Mouse (Mus musculus) limb, embryonic 14.5 days (tissue): ENCODE measurements around the gene Stfa3. TPM values are rescaled to one million over a fixed set of nuclear protein-coding genes. Genes with fewer than 3 reads are reported as not detected.

Source experiments
- ATAC-seq: fragments of 200-750 bp; cut with Nextera tagmentation; 2 replicates; pipeline ENCODE4 v1.8.0; 2017; ENCODE audit warnings: low read depth, moderate number of reproducible peaks, moderate TSS enrichment; ENCODE audit not compliant: low FRiP score
- DNase-seq: peaks from one replicate; pipeline ENCODE4 v3.0.0-alpha.2; 2015; ENCODE audit warnings: low spot score
- H3K27ac ChIP-seq: fragments of 300-500 bp; sonication (generic); replicated peaks from 2 replicates; pipeline ENCODE4 v1.5.1; 2014; ENCODE audit warnings: low read depth, mild to moderate bottlenecking, low read length, moderate library complexity, mixed read lengths
- H3K27me3 ChIP-seq: fragments of 300-500 bp; sonication (generic); 2 replicates; pipeline ENCODE4 v1.6.1; 2014; ENCODE audit warnings: low read length, mixed read lengths; ENCODE audit not compliant: control insufficient read depth, insufficient read depth
- H3K36me3 ChIP-seq: fragments of 300-500 bp; sonication (generic); 2 replicates; pipeline ENCODE4 v1.6.1; 2014; ENCODE audit warnings: mild to moderate bottlenecking, low read length, moderate library complexity, mixed read lengths; ENCODE audit not compliant: control insufficient read depth, insufficient read depth
- H3K4me1 ChIP-seq: fragments of 300-500 bp; sonication (generic); 2 replicates; pipeline ENCODE4 v1.6.1; 2014; ENCODE audit warnings: antibody characterized with exemption, low read length, mixed read lengths; ENCODE audit not compliant: control insufficient read depth, insufficient read depth
- H3K4me2 ChIP-seq: fragments of 300-500 bp; sonication (generic); replicated peaks from 2 replicates; pipeline ENCODE4 v1.6.1; 2014; ENCODE audit warnings: low read depth, mild to moderate bottlenecking, low read length, moderate library complexity; ENCODE audit not compliant: severe bottlenecking
- H3K4me3 ChIP-seq: fragments of 300-500 bp; sonication (generic); replicated peaks from 2 replicates; pipeline ENCODE4 v1.5.1; 2014; ENCODE audit warnings: low read length
- H3K9ac ChIP-seq: fragments of 300-500 bp; sonication (generic); 2 replicates; pipeline ENCODE4 v1.6.1; 2014; ENCODE audit warnings: mild to moderate bottlenecking, low read depth, low read length, moderate library complexity; ENCODE audit not compliant: severe bottlenecking
- H3K9me3 ChIP-seq: fragments of 300-500 bp; sonication (generic); 2 replicates; pipeline ENCODE4 v1.6.1; 2016; ENCODE audit warnings: low read length; ENCODE audit not compliant: control insufficient read depth
- POLR2A ChIP-seq: fragments of 200-500 bp; IDR thresholded peaks from 2 replicates; pipeline ENCODE4 v1.8.0; 2012; ENCODE audit warnings: inconsistent platforms, mild to moderate bottlenecking, moderate library complexity, borderline replicate concordance; ENCODE audit not compliant: insufficient read depth, insufficient read length; ENCODE audit errors: extremely low read depth
- WGBS: fragments of 180-500 bp; shearing (Covaris S2); extraction: QIAGEN DNeasy Blood & Tissue Kit; methylation state at CpG from one replicate; pipeline ENCODE4 v1.1.7; 2014; 5-methylcytosine and 5-hydroxymethylcytosine counted together
- polyA plus RNA-seq, 2 experiments: library from polyadenylated mRNA; depleted of rRNA in 1 of 2; stranded (reverse) in 1 of 2; unstranded in 1 of 2; fragments of >200 nt; fragmentation: Nextera tagmentation in 1 of 2; extraction: Ambion mirVana in 1 of 2; gene quantifications; 2 replicates each; pipeline versions ENCODE4 v1.2.1 to v1.2.3; 2012 to 2014

Stfa3 gene
- polyA plus RNA-seq, 2 experiments, result 7.9 to 8.9 TPM

DNA sequence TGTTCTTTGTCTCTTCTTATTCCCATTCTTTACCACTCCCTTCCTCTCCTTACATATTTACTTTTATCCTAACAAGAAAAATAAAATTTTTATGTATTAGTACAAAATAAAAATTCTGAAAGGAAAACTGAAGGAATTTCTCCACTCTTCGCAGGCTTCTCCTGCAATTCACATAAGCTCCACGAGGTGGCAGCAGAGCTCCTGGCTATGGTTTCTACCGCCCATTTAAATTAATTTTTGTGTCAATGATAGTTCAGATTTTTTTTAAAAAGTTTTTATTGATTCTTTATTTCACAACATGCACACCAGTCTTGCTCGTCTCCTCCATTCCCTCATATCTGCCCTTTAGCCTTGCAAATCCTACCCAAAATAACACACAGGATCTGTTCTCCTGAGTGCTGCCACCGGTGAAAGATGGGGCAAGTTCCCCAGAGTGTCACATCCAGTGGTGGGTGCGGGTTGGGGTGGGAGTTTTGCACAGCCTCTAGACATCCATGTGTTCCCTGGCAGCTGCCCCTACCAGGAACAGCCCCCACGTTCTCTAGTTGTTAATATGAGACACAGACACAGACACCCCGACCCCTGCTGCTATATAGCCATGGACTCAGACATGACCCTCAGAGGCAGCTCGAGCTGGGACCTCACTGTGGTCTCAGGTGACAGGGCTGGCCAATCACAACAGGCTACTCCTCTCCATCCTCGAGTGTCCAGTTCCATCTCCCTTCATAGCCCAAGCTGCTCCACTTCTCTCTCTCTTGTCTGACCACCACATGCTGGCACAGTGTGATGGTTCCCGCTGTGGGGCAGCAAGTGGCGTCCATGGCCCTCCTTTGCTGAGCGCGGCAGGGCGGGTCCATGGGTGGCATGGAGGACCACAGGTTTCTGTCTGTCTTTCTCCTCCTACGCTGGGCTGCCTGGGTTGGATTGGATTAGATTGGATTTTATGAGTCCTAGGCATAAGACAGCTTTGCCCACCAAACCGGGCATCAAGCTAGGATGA, 18.3 kb upstream of the Stfa3 start:
- Histone ChIP-seq H3K4me2 (no peak overlapping the region), H3K9me3 (no peaks in the 10 kb centered on the region; the same call in 1 of the 2 replicates), H3K27me3 (no peaks in the 10 kb centered on the region), H3K4me1 (no peaks in the 10 kb centered on the region), H3K9ac (no peak overlapping the region), H3K36me3 (no peaks in the 10 kb centered on the region), H3K27ac (no peak overlapping the region), H3K4me3 (no peak overlapping the region)
- ATAC-seq, result peak; percentile 19; the same call in 1 of the 2 replicates
- TF ChIP-seq POLR2A, result no peak
- WGBS, result 40% methylated on average over 17 of the region's 17 CpGs
- peak; percentile 12 for DNase-seq

DNA sequence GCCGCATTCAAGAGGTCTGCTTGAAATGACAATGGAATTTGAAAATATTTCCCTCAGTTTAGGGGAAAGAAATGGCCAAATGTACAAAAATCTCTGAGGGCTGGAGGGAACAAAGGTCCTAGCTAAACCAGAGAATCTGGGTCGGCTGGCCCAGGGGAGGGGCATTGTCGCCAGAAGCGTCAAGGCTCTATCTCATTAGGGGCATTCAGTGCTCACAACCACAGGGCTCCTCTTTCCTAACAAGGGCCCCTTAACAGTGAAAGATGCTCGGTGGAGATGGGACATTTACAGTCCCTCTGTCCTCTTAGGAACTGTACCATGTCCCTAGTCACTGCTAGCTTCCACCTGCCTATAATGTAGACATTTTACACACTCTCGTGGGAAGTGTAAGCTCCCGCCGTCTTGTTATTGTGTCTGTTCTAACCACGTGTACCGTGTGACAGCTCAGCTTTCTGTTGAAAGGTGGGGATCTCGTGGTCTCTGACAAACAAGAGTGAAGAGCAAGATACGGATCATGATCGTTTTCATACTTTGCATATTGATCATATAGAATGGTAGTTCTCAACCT, 16.0 kb upstream of the Stfa3 start:
- Histone ChIP-seq H3K4me3 (no peak overlapping the region), H3K9ac (no peak overlapping the region), H3K9me3 (no peaks in the 10 kb centered on the region; the same call in 1 of the 2 replicates), H3K27ac (no peak overlapping the region), H3K4me2 (no peak overlapping the region), H3K36me3 (no peaks in the 10 kb centered on the region), H3K27me3 (no peaks in the 10 kb centered on the region), H3K4me1 (no peaks in the 10 kb centered on the region)
- 52% methylated on average over 13 of the region's 13 CpGs for WGBS
- no peak for ATAC-seq
- no peak for TF ChIP-seq POLR2A
- no peak for DNase-seq

- DNase-seq (no peak), ATAC-seq (no peak)
- no peak overlapping the region for H3K27ac ChIP-seq
- H3K4me1 ChIP-seq, result no peaks in the 10 kb centered on the region
- H3K4me2 ChIP-seq, result no peak overlapping the region
- no peak overlapping the region for H3K9ac ChIP-seq
- no peak for TF ChIP-seq POLR2A
- H3K36me3 ChIP-seq, result no peaks in the 10 kb centered on the region
- 9% methylated on average over 2 of the region's 2 CpGs for WGBS
- H3K9me3 ChIP-seq, result no peaks in the 10 kb centered on the region; the same call in 1 of the 2 replicates
- H3K27me3 ChIP-seq, result no peaks in the 10 kb centered on the region
- no peak overlapping the region for H3K4me3 ChIP-seq
Measured at GRCm38 (mm10) chr16:36469955-36470478, 14.8 kb upstream of the Stfa3 start.

DNA sequence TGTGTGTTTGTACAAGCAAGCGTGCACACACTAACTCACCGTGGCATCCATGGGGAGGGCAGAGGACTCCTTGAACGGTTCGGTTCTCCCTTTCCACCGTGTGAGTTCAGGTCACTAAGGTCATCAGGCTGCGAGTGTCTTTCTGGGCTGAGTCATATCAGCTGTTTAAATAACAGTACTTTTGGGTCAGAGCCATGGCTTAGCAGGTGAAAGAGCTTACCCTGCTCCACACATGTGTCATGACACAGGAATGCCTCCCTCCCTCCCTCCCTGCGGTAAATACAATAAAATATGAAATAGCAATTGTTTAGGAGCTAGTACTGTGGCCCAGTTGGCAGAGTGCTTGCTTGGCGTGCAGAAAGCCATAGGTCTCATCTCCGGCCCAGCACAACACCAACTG, 14.2 kb upstream of the Stfa3 start:
- WGBS, result 83% methylated on average over 9 of the region's 9 CpGs
- Histone ChIP-seq H3K36me3 (no peaks in the 10 kb centered on the region), H3K9me3 (no peaks in the 10 kb centered on the region; the same call in 1 of the 2 replicates), H3K4me1 (no peaks in the 10 kb centered on the region), H3K4me2 (no peak overlapping the region), H3K9ac (no peak overlapping the region), H3K27ac (no peak overlapping the region), H3K27me3 (no peaks in the 10 kb centered on the region), H3K4me3 (no peak overlapping the region)
- no peak for DNase-seq
- ATAC-seq, result no peak
- no peak for TF ChIP-seq POLR2A

GRCm38 (mm10) chr16:36468862-36469261, 13.7 kb upstream of the Stfa3 start:
- Histone ChIP-seq H3K27ac (no peak overlapping the region), H3K4me1 (no peaks in the 10 kb centered on the region), H3K9me3 (no peaks in the 10 kb centered on the region; the same call in 1 of the 2 replicates), H3K9ac (no peak overlapping the region), H3K4me3 (no peak overlapping the region), H3K4me2 (no peak overlapping the region), H3K36me3 (no peaks in the 10 kb centered on the region), H3K27me3 (no peaks in the 10 kb centered on the region)
- 72% methylated on average over 4 of the region's 4 CpGs for WGBS
- DNase-seq, result no peak
- no peak for ATAC-seq
- no peak for TF ChIP-seq POLR2A
